8 mouse cellular contexts compared by ENCODE assay signal in the genomic region with DNA sequence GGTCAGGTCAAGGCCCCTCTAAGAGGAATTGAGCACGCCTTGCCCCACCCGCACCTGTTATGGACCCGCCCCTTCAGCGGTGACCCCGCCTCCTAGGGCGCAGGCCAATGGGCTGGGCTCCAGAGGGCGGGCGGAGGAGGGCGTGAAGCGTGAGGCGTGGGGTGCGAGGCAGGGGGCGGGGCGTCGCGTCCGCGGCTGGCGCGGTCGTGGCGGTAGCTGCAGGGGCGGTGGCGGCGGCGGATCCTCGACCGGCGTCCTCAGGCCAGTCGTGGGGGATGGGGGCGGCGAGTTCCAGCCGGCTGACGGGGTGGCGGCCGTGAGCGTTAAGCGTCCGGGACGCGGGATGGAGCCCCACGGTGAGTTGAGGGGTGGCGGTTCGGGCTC. TPM values are rescaled to one million over a fixed set of nuclear protein-coding genes. Genes with fewer than 3 reads are reported as not detected.
DNase-seq lines count a peak whose midpoint lies in the region; ATAC-seq and TF ChIP-seq lines count a peak whose summit lies in the region.

No protein-coding gene starts in this region.

- no peak for TF ChIP-seq CTCF in ES-Bruce4 (IDR thresholded peaks at IDR 0.05; ENCODE audit: low read depth, low read length)
- TF ChIP-seq CTCF in cerebellum, adult 2 months (IDR thresholded peaks at IDR 0.05; ENCODE audit: borderline replicate concordance, insufficient read depth, low read depth, low read length), result no peak

- H3K9ac ChIP-seq in ES-Bruce4 (ENCODE audit: low read depth, poor library complexity, severe bottlenecking), result peak overlapping the region; percentile 62

- peaks cover 3% of the 10 kb centered on the region for H3K27me3 ChIP-seq in ES-Bruce4 (ENCODE audit: control insufficient read depth, insufficient read depth, low read length, poor library complexity, severe bottlenecking)
- H3K27me3 ChIP-seq in cerebellum, adult 2 months (ENCODE audit: control insufficient read depth, insufficient read depth, low read length), result peaks cover 2% of the 10 kb centered on the region; the same call in 1 of the 2 replicates

- DNase-seq in cerebellum, adult 2 months, result peak; percentile 65 to 66
- DNase-seq in forelimb bud, embryonic 11.5 days (ENCODE audit: low read depth, low spot score), result peak; percentile 66
- DNase-seq in heart, postnatal 36 days, result peak; percentile 91
- DNase-seq in layer of hippocampus, adult 18-20 months (ENCODE audit: low spot score in 2 of 2), result peak; percentile 57 to 60
- peak; percentile 92 to 95 for DNase-seq in lung, adult 18-20 months
- DNase-seq in testis, postnatal 10 days (ENCODE audit: low spot score), result peak; percentile 97

- TF ChIP-seq EP300 in ES-Bruce4 (IDR thresholded peaks at IDR 0.05; ENCODE audit: insufficient read depth, low read depth, low read length), result no peak

- H3K4me3 ChIP-seq in ES-Bruce4 (ENCODE audit: low read depth, low read length), result peak overlapping the region; percentile 76
- H3K4me3 ChIP-seq in cerebellum, adult 2 months (replicated peaks; ENCODE audit: insufficient read depth, low read depth, low read length), result peak overlapping the region; percentile 49

- no peaks in the 10 kb centered on the region for H3K9me3 ChIP-seq in ES-Bruce4 (replicated peaks; ENCODE audit: control insufficient read depth, insufficient read depth, low read length, poor library complexity, severe bottlenecking)

- peak; percentile 33; the same call in 1 of the 2 replicates for ATAC-seq in neutrophil, adult 5-6 weeks (ENCODE audit: extremely low read depth, insufficient number of reproducible peaks, low FRiP score, poor library complexity, severe bottlenecking)

- no peak for TF ChIP-seq POLR2A in ES-Bruce4 (IDR thresholded peaks at IDR 0.05; ENCODE audit: insufficient read depth, low read length)
- no peak for TF ChIP-seq POLR2A in cerebellum, adult 2 months (IDR thresholded peaks at IDR 0.05; ENCODE audit: borderline replicate concordance, insufficient read depth, low read length)

- no peaks in the 10 kb centered on the region for H3K4me1 ChIP-seq in ES-Bruce4 (ENCODE audit: control insufficient read depth, insufficient read depth, low read length)
- H3K4me1 ChIP-seq in cerebellum, adult 2 months (ENCODE audit: control insufficient read depth, insufficient read depth, low read length), result no peaks in the 10 kb centered on the region

- intact Hi-C loops in heart, postnatal 36 days (cut with DNase I), result loop anchor here (2.0 to 10.0 kb wide), 5 partner anchors 34 to 342 kb away; a partner anchor contains a TSS

- H3K27ac ChIP-seq in ES-Bruce4 (ENCODE audit: insufficient read depth, low read length), result no peak overlapping the region
- no peak overlapping the region for H3K27ac ChIP-seq in cerebellum, adult 2 months (ENCODE audit: insufficient read depth, low read length)

- WGBS in cerebellum, adult 2 months, result under 1% methylated on average over 30 of the region's 44 CpGs

- H3K36me3 ChIP-seq in ES-Bruce4 (ENCODE audit: control insufficient read depth, insufficient read depth, low read length, poor library complexity, severe bottlenecking), result no peaks in the 10 kb centered on the region

RNA-seq across cellular contexts. Expression of a gene that starts 0.7 kb away (rescaled TPM):
- polyA plus RNA-seq in ES-Bruce4 (2011; ENCODE audit: insufficient read depth, insufficient read length, low read depth, missing spikeins), result 61.6 and 70.1 TPM in 2 replicates
- polyA plus RNA-seq in cerebellum, adult 2 months (2012; rRNA removed), result 9.1 and 10.8 TPM in 2 replicates
- 10 to 100 TPM; 53.9 to 54.3 TPM for total RNA-seq in heart, postnatal 36 days (2021)
- total RNA-seq in layer of hippocampus, adult 18-20 months (2021), result 10 to 100 TPM; 11.6 to 12.6 TPM
- 0.58 and 0.74 TPM in 2 replicates for total RNA-seq in neutrophil, adult 5-6 weeks (2017)

Comparison
In these comparisons a context has a peak if more than half of its experiments do, and no peak if none do; other contexts are left out.
1. RNA of a gene that starts 0.7 kb away (total RNA-seq): 53.9 to 54.3 TPM in heart, postnatal 36 days; 11.6 to 12.6 TPM in layer of hippocampus, adult 18-20 months and 0.58 to 0.74 TPM in neutrophil, adult 5-6 weeks; every median in the first group is over 4 times any median in the second.
2. Peak in every context shown above with its lines, with median percentiles within 50 percentile points of each other: DNase-seq.